ENCODE assay signal across 28 mouse cellular contexts in genomic region chr10:21804761-21805160, GRCm38 (mm10).
"Had no signal": no experiment of that assay in that cellular context is flagged by ENCODE, and none has a peak within 500 bp of the region (broad histone marks: within the 10 kb centered on the region; RNA-seq: fewer than 3 reads in every experiment).

No protein-coding gene starts in this region.

- DNase-seq: cerebellum, adult 18-20 months; cerebellum, adult 2 months; cerebellum, adult 8-10 months; cerebellum, adult 9-10 months; cerebellum, adult 9-11 months; cerebellum, postnatal 10 days; cerebellum, postnatal 14 days; cerebellum, postnatal 25 days; cerebellum, postnatal 36 days; embryo, embryonic 11 days; forebrain, postnatal 0 days; gastrocnemius, adult 2 months; gastrocnemius, postnatal 10 days; gastrocnemius, postnatal 14 days; gastrocnemius, postnatal 25 days; gastrocnemius, postnatal 36 days; heart, adult 11 months had no signal

- H3K27ac ChIP-seq: embryonic facial prominence, embryonic 10.5 days; embryonic facial prominence, embryonic 12.5 days; embryonic facial prominence, embryonic 13.5 days; embryonic facial prominence, embryonic 15.5 days; forebrain, embryonic 10.5 days; forebrain, embryonic 12.5 days; forebrain, embryonic 13.5 days; forebrain, embryonic 15.5 days; gastrocnemius, adult 2 months had no signal

- ATAC-seq: forebrain, embryonic 13.5 days; forebrain, embryonic 14.5 days; forebrain, embryonic 15.5 days; forebrain, embryonic 16.5 days; forebrain, postnatal 0 days had no signal

- H3K36me3 ChIP-seq: embryonic facial prominence, embryonic 10.5 days; embryonic facial prominence, embryonic 12.5 days; embryonic facial prominence, embryonic 13.5 days; embryonic facial prominence, embryonic 15.5 days; forebrain, embryonic 10.5 days; forebrain, embryonic 12.5 days; forebrain, embryonic 15.5 days had no signal

- H3K9me3 ChIP-seq: embryonic facial prominence, embryonic 10.5 days; embryonic facial prominence, embryonic 12.5 days; embryonic facial prominence, embryonic 13.5 days; embryonic facial prominence, embryonic 15.5 days; forebrain, embryonic 10.5 days; forebrain, embryonic 12.5 days; forebrain, embryonic 13.5 days; forebrain, embryonic 15.5 days had no signal

- H3K27me3 ChIP-seq: embryonic facial prominence, embryonic 12.5 days; embryonic facial prominence, embryonic 13.5 days; embryonic facial prominence, embryonic 15.5 days; forebrain, embryonic 12.5 days; forebrain, embryonic 13.5 days; forebrain, embryonic 15.5 days had no signal

- H3K9ac ChIP-seq: embryonic facial prominence, embryonic 12.5 days; embryonic facial prominence, embryonic 13.5 days; embryonic facial prominence, embryonic 15.5 days; forebrain, embryonic 12.5 days; forebrain, embryonic 13.5 days; forebrain, embryonic 15.5 days; forebrain, postnatal 0 days had no signal

- H3K4me1 ChIP-seq: embryonic facial prominence, embryonic 12.5 days; embryonic facial prominence, embryonic 13.5 days; embryonic facial prominence, embryonic 15.5 days; forebrain, embryonic 12.5 days; forebrain, embryonic 13.5 days; forebrain, embryonic 15.5 days had no signal

- H3K4me2 ChIP-seq: embryonic facial prominence, embryonic 12.5 days; embryonic facial prominence, embryonic 13.5 days; embryonic facial prominence, embryonic 15.5 days; forebrain, embryonic 12.5 days; forebrain, embryonic 13.5 days; forebrain, embryonic 15.5 days had no signal

- H3K4me3 ChIP-seq: embryonic facial prominence, embryonic 10.5 days; embryonic facial prominence, embryonic 12.5 days; embryonic facial prominence, embryonic 13.5 days; embryonic facial prominence, embryonic 15.5 days; erythroblast, embryonic 14.5 days; forebrain, embryonic 10.5 days; forebrain, embryonic 12.5 days; forebrain, embryonic 13.5 days; forebrain, embryonic 15.5 days; gastrocnemius, adult 2 months had no signal
